Mouse (Mus musculus) testis, adult 2 months (tissue): ENCODE measurements around the gene 1700011L22Rik. TPM values are rescaled to one million over a fixed set of nuclear protein-coding genes. Genes with fewer than 3 reads are reported as not detected.

Source experiments
- H3K27ac ChIP-seq: fragments of 200-500 bp; 2 replicates; pipeline ENCODE4 v1.5.1; 2012; ENCODE audit warnings: low read depth, low read length; ENCODE audit not compliant: control insufficient read depth, insufficient read depth
- H3K27me3 ChIP-seq: fragments of 200-500 bp; 2 replicates; pipeline ENCODE4 v1.6.1; 2012; ENCODE audit warnings: mild to moderate bottlenecking, low read length, moderate library complexity; ENCODE audit not compliant: control insufficient read depth, insufficient read depth
- H3K36me3 ChIP-seq: fragments of 200-500 bp; 2 replicates; pipeline ENCODE4 v1.6.1; 2012; ENCODE audit warnings: mild to moderate bottlenecking, low read length; ENCODE audit not compliant: control insufficient read depth, insufficient read depth
- H3K4me1 ChIP-seq: fragments of 200-500 bp; 2 replicates; pipeline ENCODE4 v1.6.1; 2012; ENCODE audit warnings: low read length; ENCODE audit not compliant: control insufficient read depth, insufficient read depth
- H3K4me3 ChIP-seq: fragments of 200-500 bp; 2 replicates; pipeline ENCODE4 v1.5.1; 2012; ENCODE audit warnings: low read depth, mild to moderate bottlenecking, low read length, moderate library complexity, mixed read lengths; ENCODE audit not compliant: control insufficient read depth
- CTCF ChIP-seq: fragments of 200-500 bp; IDR thresholded peaks from 2 replicates; pipeline ENCODE4 v1.5.1; 2012; ENCODE audit warnings: low read depth, mild to moderate bottlenecking, inconsistent platforms, low read length, moderate library complexity; ENCODE audit not compliant: control insufficient read depth, insufficient read depth, insufficient replicate concordance
- POLR2A ChIP-seq: fragments of 200-500 bp; IDR thresholded peaks from 2 replicates; pipeline ENCODE4 v1.6.1; 2012; ENCODE audit warnings: low read depth, mild to moderate bottlenecking, inconsistent platforms, low read length, moderate library complexity; ENCODE audit not compliant: control insufficient read depth
- polyA plus RNA-seq: library from polyadenylated mRNA; depleted of rRNA; stranded (reverse); fragments of >200 nt; gene quantifications from 2 replicates; pipeline ENCODE4 v1.2.3, GENCODE M21; 2012

Gene 1700011L22Rik
- polyA plus RNA-seq, 1 experiment, result 402 TPM

DNA sequence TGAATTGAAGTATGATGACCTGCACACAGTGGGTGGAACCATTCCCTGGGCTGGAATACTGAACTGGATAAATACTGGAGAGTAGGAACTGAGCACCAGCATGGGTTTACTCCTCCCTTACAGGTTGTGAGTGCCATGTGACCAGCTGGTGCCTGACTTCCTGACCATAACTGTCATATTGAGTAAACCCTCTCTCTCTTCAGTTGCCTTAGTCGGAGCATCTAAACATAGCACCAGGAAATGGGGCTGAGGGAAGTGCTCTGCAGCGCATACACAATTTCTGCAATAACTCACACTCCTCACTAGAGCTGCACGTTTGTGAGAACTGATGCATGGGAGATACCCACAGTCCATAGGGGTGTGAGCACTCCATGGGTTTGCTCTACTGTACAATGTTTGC, 9.1 kb downstream of the 1700011L22Rik start:
- H3K27ac ChIP-seq, result no peak overlapping the region
- TF ChIP-seq CTCF, result no peak
- no peak for TF ChIP-seq POLR2A
- H3K4me3 ChIP-seq, result no peak overlapping the region
- H3K27me3 ChIP-seq, result no peaks in the 10 kb centered on the region
- H3K4me1 ChIP-seq, result no peaks in the 10 kb centered on the region
- no peaks in the 10 kb centered on the region for H3K36me3 ChIP-seq

DNA sequence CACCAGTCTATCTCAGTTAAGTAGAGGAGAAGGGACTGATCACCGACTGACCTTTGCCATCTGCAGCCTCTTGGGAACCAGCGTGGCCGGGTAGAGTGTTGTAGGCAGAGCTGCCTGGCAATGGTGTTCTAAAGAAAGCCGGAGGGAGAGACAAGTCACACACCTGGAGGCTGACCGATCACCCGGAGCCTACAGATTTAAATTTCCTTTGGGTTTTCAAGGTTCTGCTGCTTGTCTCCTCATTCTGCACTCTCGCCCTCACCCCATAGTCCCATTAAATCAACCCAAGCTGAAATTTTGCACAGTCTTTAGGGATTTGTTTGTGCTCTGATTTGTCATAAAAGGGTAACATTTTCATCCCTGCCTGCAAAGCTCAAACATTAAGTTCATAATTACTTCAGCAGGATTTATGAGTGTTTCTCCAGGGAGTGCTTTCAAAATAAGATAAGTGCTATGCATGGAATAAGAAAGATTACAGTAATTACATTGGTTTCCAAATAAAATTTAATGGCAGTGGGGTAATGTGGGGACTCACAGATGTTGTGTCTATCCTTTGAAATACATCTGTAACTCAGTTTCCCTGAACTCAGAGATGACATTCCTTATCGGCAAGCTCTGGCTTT, 19.0 kb downstream of the 1700011L22Rik start:
- Histone ChIP-seq H3K27me3 (no peaks in the 10 kb centered on the region), H3K36me3 (no peaks in the 10 kb centered on the region), H3K27ac (no peak overlapping the region), H3K4me3 (no peak overlapping the region), H3K4me1 (no peaks in the 10 kb centered on the region)
- TF ChIP-seq CTCF (no peak), POLR2A (no peak)

- Histone ChIP-seq H3K27me3 (no peaks in the 10 kb centered on the region), H3K27ac (no peak overlapping the region), H3K4me3 (no peak overlapping the region), H3K36me3 (no peaks in the 10 kb centered on the region), H3K4me1 (no peaks in the 10 kb centered on the region)
- TF ChIP-seq CTCF, result no peak
- TF ChIP-seq POLR2A, result no peak
Measured at GRCm38 (mm10) chr8:79227916-79228315, 20.5 kb downstream of the 1700011L22Rik start.

- no peaks in the 10 kb centered on the region for H3K4me1 ChIP-seq
- H3K27me3 ChIP-seq, result no peaks in the 10 kb centered on the region
- H3K4me3 ChIP-seq, result no peak overlapping the region
- TF ChIP-seq POLR2A (no peak), CTCF (no peak)
- no peak overlapping the region for H3K27ac ChIP-seq
- H3K36me3 ChIP-seq, result no peaks in the 10 kb centered on the region
Measured at GRCm38 (mm10) chr8:79227194-79227593, 21.2 kb downstream of the 1700011L22Rik start.

DNA sequence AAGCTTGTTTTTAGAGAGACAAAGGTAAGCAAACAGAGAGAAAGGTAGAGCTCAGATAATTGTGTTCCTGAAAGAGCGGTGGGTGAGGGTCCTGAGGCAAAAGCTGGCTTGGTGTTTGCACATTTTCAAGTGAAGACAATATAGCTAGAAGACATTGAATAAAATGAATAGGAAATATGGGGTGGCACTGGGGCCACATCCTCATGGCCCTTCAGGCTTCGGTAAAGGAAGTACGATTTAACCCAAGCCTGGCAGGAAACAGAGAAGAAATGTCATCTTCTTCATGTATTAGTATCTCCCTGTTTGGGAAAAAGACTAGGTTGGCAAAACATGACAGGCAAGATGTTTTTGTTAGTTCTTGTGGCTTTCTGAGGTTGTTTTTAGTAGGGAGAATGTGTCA, 22.3 kb downstream of the 1700011L22Rik start:
- no peaks in the 10 kb centered on the region for H3K36me3 ChIP-seq
- no peaks in the 10 kb centered on the region for H3K4me1 ChIP-seq
- no peaks in the 10 kb centered on the region for H3K27me3 ChIP-seq
- H3K27ac ChIP-seq, result no peak overlapping the region
- TF ChIP-seq CTCF, result no peak
- TF ChIP-seq POLR2A, result no peak
- no peak overlapping the region for H3K4me3 ChIP-seq

DNA sequence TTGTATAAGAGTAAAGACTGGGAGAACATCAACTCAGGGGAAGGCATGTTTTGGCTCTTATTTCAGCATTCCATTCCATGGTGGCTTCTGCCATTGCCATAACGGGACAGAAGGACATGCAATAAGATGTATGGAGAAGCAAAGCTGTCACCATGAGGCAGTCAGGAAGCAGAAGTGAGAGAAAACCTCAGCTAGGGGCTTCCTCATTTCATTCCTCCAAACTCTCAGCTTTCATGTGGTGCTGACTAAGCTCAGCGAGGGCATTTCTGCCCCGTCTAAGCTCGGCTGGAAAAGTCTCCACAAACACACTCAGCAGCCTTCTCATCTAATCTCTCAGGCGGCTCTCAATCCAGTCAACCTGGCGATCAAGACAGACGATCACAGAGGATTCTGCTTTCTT, 22.8 kb downstream of the 1700011L22Rik start:
- Histone ChIP-seq H3K27me3 (no peaks in the 10 kb centered on the region), H3K4me1 (no peaks in the 10 kb centered on the region), H3K27ac (no peak overlapping the region), H3K36me3 (no peaks in the 10 kb centered on the region), H3K4me3 (no peak overlapping the region)
- TF ChIP-seq CTCF (no peak), POLR2A (no peak)

DNA sequence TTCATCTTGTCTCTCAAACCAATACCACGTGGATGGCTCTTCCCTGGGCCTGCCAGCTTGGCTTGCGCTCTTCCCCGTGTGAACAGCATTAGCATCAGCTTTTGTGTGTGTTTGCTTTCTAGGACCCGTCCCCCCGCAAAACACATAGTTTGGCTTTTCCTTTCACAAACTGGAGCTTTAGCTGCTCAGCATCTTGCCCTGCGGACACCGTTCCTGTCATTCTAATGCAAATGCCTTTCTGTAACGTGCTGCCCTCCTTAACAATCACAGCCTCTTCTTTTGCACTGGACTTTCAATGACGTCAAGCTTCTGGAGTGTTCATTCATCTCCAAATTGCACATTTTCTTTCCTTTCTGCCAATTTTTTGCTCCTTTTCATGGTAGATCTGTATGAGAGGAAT, 24.0 kb downstream of the 1700011L22Rik start:
- no peak for TF ChIP-seq CTCF
- no peak for TF ChIP-seq POLR2A
- Histone ChIP-seq H3K36me3 (no peaks in the 10 kb centered on the region), H3K4me1 (no peaks in the 10 kb centered on the region), H3K27me3 (no peaks in the 10 kb centered on the region), H3K4me3 (no peak overlapping the region), H3K27ac (no peak overlapping the region)
